Mouse (Mus musculus) regulatory T cell (primary cell): ENCODE measurements around the gene Hoxb2.

ENCODE experiments used
- in situ Hi-C: fragments of 300-600 bp; cut with MboI, MseI; formaldehyde crosslinking; loops from one replicate; pipeline ENCODE4 v1.15.1; 2025; ENCODE audit warnings: high pct_unique_total_duplicates

The Hoxb2 gene

GRCm38 (mm10) chr11:96349491-96350340 lies 609 bp upstream of the Hoxb2 start:
- in situ Hi-C loops = loop anchor here (25.0 kb wide), 1 partner anchor 762 kb away; the partner anchor contains the start of gene Ngfr

DNA sequence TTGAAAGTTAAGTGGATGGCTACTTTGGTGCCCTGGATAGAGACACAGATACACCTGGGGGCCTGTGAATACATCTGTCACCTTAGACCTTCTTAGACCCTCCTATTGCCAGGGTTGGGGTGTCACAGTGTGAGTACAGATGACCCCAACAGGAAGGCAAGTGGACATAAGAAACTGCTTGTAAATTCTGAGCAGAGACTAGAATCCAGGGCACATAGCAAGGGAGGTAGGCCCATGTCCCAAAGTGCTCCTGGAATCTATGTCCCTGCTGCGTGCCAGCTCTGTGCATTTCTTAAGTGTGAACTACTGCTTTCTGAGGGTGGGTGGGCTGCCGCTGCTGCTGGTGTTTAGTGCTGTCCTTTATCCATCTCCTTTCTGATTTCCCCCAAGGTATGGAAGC lies 466 bp downstream of the Hoxb2 start:
- in situ Hi-C loops = loop anchor here (25.0 kb wide), 1 partner anchor 763 kb away; the partner anchor contains the start of gene Ngfr

DNA sequence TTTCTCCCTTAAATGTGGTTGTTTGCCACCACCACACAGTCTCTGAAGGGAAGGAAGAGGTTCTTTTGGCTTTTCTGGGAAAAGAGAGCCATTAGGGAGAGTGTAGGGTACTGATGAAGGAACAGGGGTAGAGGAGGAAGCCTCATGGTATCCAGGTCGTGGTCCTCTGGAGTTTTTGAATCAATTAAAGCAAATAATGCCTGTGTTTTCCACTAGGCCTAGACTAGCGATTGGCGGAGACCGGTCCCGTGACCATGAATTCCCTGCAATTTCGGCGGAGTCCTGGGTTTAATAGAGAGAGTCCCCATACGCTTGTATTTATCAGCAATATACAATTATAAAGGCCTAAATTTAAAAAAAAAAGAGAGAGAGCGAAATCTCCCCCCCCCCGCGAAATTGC lies 987 bp downstream of the Hoxb2 start:
- in situ Hi-C loops = loop anchor here (25.0 kb wide), 1 partner anchor 764 kb away; the partner anchor contains the start of gene Ngfr

DNA sequence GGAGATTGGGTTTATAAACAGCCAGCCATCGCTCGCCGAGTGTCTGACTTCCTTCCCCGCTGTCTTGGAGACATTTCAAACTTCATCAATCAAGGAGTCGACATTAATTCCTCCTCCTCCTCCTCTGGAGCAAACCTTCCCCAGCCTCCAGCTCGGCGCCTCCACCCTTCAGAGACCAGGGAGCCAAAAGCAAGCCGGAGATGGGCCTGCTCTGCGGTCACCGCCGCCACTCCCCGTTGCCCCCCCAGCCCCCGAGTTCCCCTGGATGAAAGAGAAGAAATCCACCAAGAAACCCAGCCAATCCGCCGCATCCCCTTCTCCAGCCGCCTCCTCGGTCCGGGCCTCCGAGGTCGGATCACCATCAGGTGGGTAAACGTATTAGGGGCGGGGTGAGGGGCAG lies 1.5 kb downstream of the Hoxb2 start:
- in situ Hi-C loops = loop anchor here (25.0 kb wide), 1 partner anchor 765 kb away; the partner anchor contains the start of gene Ngfr

DNA sequence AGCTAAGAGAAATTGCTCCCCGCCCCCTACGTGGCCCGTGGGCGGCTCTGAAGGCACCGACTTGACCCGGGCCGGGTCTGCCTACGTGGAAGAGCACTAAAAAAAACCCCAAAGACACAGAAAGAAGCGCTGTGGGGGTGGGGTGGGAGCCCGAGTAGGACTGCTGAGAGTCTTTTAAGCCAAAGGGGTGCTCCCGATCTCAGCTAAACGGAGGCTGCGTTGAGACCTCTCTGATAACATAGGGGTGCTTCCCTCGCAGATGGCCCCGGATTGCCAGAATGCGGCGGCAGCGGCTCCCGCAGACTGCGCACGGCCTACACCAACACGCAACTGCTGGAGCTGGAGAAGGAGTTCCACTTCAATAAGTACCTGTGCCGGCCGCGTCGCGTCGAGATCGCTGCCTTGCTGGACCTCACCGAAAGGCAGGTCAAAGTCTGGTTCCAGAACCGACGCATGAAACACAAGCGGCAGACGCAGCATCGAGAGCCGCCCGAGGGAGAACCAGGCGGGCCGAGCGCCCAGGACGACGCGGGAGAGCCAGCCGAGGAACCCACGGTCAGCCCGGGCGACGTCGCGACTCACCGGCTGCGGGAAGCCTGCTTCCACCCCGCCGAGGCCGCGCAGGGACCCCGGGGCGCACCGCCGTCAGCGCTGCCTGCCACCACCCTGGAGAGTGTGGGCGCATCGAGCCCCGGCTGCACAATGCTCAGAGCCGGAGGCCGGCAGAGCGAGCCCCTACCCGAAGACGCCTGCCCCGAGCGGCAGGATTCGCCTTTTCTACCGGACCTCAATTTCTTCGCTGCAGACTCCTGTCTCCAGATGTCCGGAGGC lies 2.6 kb downstream of the Hoxb2 start:
- in situ Hi-C loops = loop anchor here (25.0 kb wide), 1 partner anchor 766 kb away; the partner anchor contains the start of gene Ngfr

- in situ Hi-C loops = loop anchor here (25.0 kb wide), 1 partner anchor 766 kb away; the partner anchor contains the start of gene Ngfr
These were observed 3.2 kb downstream of the Hoxb2 start for GRCm38 (mm10) chr11:96353522-96353841.

DNA sequence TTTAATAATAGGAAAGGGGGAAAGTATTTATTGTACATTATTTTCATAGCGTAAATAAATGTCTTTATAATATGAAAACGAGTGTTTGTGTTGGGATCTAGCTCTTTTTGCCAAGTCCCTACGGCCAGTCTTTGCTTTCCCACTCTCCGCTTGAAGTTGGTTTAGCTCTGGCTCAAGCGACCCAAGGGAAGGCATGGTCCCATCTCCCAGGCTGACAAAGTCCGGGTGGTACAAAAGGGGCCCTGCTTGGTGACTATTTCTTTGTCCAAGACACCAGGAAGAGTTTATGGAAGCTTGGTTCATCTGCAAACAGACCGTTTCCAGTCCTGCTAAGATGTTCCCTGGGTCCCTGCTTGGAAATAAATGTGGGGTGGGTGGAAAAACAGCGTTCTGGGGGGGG lies 3.6 kb downstream of the Hoxb2 start:
- in situ Hi-C loops = loop anchor here (25.0 kb wide), 1 partner anchor 767 kb away; the partner anchor contains the start of gene Ngfr

DNA sequence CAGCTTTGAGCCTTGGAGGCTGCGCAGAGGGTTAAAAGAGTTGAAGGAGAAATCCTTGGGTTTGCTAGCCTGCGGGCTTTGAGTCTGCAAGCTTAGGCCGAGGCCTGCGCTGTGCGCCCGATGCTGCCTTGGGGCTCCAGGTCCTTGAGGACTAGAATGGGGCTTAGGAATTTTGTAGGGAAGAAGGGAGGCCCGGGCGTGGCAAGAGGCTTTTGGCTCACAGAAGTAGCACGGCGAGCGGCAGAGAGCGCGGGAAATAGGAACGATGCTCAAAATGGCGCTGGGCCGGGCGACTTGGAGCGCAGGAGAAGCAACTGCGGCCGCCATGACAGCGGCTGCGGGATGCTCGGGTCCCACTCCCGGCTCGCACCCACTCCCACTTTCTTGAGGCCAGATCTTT lies 4.1 kb downstream of the Hoxb2 start:
- in situ Hi-C loops = loop anchor here (25.0 kb wide), 1 partner anchor 767 kb away; the partner anchor contains the start of gene Ngfr

- in situ Hi-C loops = loop anchor here (25.0 kb wide), 1 partner anchor 768 kb away; the partner anchor contains the start of gene Ngfr
These were observed 4.5 kb downstream of the Hoxb2 start for GRCm38 (mm10) chr11:96354801-96355311.

DNA sequence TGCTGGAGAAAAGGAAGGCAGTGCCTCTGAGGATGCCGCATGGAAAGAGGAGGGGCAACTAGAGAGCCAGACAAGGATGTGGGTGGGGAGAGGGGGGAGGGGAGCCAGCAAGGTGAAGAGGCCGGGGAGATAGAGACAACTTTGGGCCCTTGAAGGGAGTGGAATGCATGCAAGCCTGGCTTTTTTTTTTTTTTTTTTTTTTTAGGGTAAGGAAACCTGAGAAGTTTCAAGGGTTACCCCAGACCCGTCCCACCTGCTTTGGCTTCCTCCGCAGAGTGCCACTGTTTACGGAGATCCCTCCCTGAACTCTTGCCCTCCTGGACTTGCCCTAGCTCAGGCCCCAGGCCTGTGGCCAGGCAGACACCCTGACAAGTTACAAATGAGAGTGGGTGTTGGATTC lies 13.5 kb downstream of the Hoxb2 start:
- in situ Hi-C loops = loop anchor here (25.0 kb wide), 1 partner anchor 777 kb away; the partner anchor contains the start of gene Ngfr

- in situ Hi-C loops = loop anchor here (25.0 kb wide), 1 partner anchor 778 kb away; the partner anchor contains the start of gene Ngfr
These were observed 15.2 kb downstream of the Hoxb2 start, which contains the start of gene Hoxb1 for GRCm38 (mm10) chr11:96365441-96366091. Gene Hoxb1 (plus strand): TSS chr11:96365752.

DNA sequence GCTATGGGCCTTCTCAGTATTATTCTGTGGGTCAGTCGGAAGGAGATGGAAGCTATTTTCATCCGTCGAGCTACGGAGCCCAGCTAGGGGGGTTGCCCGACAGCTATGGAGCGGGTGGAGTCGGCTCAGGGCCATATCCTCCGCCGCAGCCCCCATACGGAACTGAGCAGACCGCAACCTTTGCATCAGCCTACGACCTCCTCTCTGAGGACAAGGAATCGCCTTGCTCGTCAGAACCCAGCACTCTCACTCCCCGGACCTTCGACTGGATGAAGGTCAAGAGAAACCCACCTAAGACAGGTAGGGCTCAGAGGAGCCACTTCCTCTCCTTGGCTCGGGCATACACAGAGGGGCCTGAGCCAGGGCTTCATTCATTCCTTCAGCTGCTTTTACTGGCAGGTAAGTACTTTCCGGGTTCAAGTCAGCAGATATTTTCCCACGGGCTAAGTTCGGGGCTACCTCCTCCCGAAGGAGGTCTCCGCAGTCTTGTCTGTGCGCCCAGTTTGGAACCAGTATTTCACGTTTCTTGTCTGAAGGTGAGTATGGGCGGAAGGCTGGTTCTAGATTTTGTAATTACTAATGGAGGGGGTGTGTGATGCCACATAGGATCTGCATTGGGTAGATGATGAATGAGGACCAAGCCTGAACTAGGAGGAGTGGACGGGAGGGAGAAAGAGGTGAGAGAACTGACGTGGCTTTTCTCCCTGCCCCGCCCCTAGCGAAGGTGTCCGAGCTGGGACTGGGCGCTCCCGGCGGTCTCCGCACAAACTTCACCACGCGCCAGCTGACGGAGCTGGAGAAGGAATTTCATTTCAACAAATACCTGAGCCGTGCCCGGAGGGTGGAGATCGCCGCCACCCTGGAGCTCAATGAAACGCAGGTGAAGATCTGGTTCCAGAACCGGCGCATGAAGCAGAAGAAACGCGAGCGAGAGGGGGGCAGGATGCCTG lies 16.0 kb downstream of the Hoxb2 start:
- in situ Hi-C loops = loop anchor here (25.0 kb wide), 1 partner anchor 779 kb away; the partner anchor contains the start of gene Ngfr

DNA sequence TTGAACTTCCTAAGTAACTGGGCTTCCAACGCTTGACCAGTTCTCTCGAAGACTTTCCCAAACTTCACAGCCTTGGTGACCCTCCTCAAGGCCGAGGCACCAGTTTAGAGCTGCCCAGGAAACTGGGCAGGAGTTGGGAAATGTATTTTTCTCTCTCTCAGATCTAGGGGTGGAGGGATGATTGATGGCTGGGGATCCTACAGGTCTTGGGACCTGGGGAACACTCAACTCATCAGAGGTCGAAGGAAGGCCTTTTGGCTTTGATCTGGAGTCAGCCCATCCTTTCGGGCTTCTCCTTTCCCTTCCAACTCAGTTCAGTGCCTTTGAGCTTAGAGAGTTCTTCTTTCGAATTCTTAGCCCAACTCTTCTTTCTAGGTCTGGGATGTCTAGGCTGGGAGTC lies 16.8 kb downstream of the Hoxb2 start:
- in situ Hi-C loops = loop anchor here (25.0 kb wide), 1 partner anchor 780 kb away; the partner anchor contains the start of gene Ngfr

DNA sequence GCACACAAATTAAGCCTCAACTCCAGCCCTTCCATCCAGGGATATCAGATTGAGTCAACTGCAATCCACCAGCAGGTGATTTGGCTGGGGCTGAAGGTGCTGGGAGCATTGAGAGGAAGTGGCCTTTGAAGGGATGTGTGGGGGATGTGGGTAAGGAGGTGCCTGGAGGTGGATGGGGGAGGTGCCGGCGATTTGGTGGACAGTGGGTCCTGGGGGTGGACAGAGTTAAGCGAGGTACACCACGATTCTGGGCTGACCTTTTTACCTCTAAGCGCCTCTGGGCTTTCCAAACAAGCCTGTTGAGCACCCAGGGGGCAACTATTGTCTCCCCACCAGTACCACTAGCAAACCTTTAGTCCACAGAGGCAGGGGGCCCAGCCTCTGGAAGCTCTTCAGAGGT lies 18.4 kb downstream of the Hoxb2 start:
- in situ Hi-C loops = loop anchor here (25.0 kb wide), 1 partner anchor 781 kb away; the partner anchor contains the start of gene Ngfr

DNA sequence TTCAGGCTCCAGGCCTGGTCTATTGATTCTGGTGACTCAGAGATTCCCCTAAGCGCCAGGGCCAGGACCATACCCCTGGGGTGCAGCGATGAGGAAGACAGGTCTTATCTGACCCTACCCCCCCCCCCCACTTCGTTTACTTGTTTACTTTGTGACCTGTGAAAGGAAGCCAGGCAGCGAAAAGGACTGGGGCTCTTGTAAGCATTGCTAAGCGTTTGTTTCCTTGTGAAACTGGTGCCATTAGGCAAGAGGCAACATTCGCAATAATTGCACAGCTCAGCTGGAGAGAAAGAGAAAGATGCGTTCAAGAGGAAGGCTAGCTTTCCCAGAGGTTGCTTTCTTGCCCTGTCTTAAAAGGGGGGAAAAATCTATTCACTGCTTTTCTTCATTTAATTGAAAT lies 18.8 kb downstream of the Hoxb2 start:
- in situ Hi-C loops = loop anchor here (25.0 kb wide), 1 partner anchor 782 kb away; the partner anchor contains the start of gene Ngfr

DNA sequence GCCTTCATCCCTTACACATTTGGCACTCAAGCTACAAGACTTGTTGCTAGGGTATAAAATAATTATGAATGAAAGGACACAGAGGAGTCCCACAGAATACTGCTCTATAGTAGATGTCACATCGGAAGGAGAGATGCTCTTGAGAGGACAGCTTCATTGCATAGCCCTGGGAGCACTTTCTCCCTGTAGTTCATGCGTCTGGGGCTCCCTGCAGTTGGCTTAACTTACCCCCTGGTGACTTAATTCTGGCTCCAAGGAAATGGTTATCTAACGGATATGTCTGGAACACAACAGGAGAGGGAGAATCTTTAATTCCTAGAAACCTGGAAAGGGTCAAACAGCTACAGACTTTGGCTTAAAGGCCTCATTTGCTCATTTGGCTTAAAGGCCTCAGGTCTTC lies 21.4 kb downstream of the Hoxb2 start:
- in situ Hi-C loops = loop anchor here (25.0 kb wide), 1 partner anchor 784 kb away; the partner anchor contains the start of gene Ngfr

DNA sequence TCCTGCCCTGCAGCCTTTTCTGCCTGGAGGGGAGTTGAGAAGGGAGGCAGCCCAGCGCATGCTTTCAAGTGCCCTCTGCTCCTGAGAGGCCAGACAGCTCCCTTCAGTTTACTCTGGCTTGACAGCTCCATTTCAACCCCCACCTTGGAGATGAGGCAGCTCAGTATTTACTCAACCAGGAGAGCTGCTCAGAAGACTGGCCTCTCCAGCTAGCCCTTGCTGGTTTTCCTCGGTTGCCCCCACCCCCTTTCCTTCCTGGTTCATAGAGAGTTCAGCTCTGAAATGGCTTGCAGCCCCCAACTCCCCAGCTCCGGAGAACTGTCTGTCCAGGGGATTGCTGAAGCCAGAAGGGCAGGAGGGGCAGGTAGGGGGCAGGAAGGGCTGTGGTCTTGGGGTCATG lies 22.2 kb downstream of the Hoxb2 start:
- in situ Hi-C loops = loop anchor here (25.0 kb wide), 1 partner anchor 785 kb away; the partner anchor contains the start of gene Ngfr

DNA sequence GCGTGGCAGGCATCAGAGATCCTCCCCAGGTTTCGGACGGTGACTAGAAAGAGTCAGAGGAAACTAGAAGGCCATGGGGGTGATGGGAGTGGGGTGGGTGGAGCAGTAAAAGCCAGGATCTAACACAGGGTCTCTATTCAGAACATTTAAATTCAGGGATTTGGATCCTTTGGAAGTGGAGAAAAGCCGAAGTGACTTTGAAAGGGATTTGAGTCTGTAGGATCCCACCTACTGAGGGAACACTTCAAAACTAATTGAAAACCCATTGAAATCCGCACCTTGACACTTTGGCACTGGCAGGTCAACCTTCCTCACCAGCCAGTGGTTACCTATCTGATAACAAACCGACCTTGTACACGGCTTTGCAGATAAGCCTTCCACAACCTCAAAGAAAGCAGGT lies 24.5 kb downstream of the Hoxb2 start:
- in situ Hi-C loops = loop anchor here (25.0 kb wide), 1 partner anchor 788 kb away; the partner anchor contains the start of gene Ngfr

- in situ Hi-C loops = no loop called here
These were observed 33.1 kb downstream of the Hoxb2 start for GRCm38 (mm10) chr11:96383381-96383780.
